ENCODE assay signal across 9 mouse cellular contexts in genomic region chr10:57448051-57448716, GRCm38 (mm10). TPM values are rescaled to one million over a fixed set of nuclear protein-coding genes. Genes with fewer than 3 reads are reported as not detected.
DNase-seq lines count a peak whose midpoint lies in the region; ATAC-seq and TF ChIP-seq lines count a peak whose summit lies in the region.
"Had no signal": no experiment of that assay in that cellular context is flagged by ENCODE, and none has a peak within 500 bp of the region (broad histone marks: within the 10 kb centered on the region; RNA-seq: fewer than 3 reads in every experiment).

No protein-coding gene starts in this region.

- 4% methylated on average over 19 of the region's 19 CpGs for WGBS in forebrain, embryonic 11.5 days
- WGBS in large intestine, adult 2 months = 5% methylated on average over 19 of the region's 19 CpGs
- 3% methylated on average over 19 of the region's 19 CpGs for WGBS in liver, embryonic 16.5 days (ENCODE audit: insufficient replicate concordance)
- 6% methylated on average over 19 of the region's 19 CpGs for WGBS in neural tube, embryonic 13.5 days
- WGBS in thymus, adult 2 months = 5% methylated on average over 19 of the region's 19 CpGs

- H3K9ac ChIP-seq in forebrain, embryonic 11.5 days (ENCODE audit: low read length) = no peak overlapping the region
- H3K9ac ChIP-seq in liver, embryonic 16.5 days (ENCODE audit: low read depth, low read length) = no peak overlapping the region
- H3K9ac ChIP-seq in neural tube, embryonic 13.5 days = no peak overlapping the region
- H3K9ac ChIP-seq: liver, embryonic 15.5 days had no signal

- TF ChIP-seq CTCF in thymus, adult 2 months (IDR thresholded peaks at IDR 0.05; ENCODE audit: borderline replicate concordance, control insufficient read depth, extremely low read depth, insufficient read depth, low read length, poor library complexity) = no peak

- DNase-seq in ES-CJ7 (ENCODE audit: low read depth, low spot score) = peak; percentile 70
- peak; percentile 63 for DNase-seq in c-Kit-positive CD71-positive TER-119-negative erythroid progenitor cells, embryonic 14.5 days (ENCODE audit: low read depth)
- DNase-seq in forebrain, embryonic 11.5 days (ENCODE audit: low spot score) = peak; percentile 88
- peak; percentile 75 to 84 for DNase-seq in heart, postnatal 14 days
- DNase-seq in large intestine, adult 2 months (ENCODE audit: low read depth, low spot score) = peak; percentile 42
- DNase-seq in thymus, adult 2 months = peak; percentile 83

- H3K27ac ChIP-seq in forebrain, embryonic 11.5 days (ENCODE audit: low read depth, low read length) = no peak overlapping the region
- H3K27ac ChIP-seq in liver, embryonic 16.5 days (ENCODE audit: low read length) = no peak overlapping the region
- H3K27ac ChIP-seq in neural tube, embryonic 13.5 days (replicated peaks) = no peak overlapping the region
- no peak overlapping the region for H3K27ac ChIP-seq in thymus, adult 2 months (ENCODE audit: control insufficient read depth, insufficient read depth, low read length)
- H3K27ac ChIP-seq: liver, embryonic 15.5 days had no signal

- intact Hi-C loops in heart, postnatal 14 days (cut with DNase I) = loop anchor here (5.0 kb wide), 2 partner anchors 446 to 1081 kb away; no protein-coding TSS in a partner anchor

- H3K9me3 ChIP-seq in forebrain, embryonic 11.5 days (ENCODE audit: control insufficient read depth, low read length) = no peaks in the 10 kb centered on the region
- H3K9me3 ChIP-seq in liver, embryonic 16.5 days (replicated peaks; ENCODE audit: control insufficient read depth, low read length) = no peaks in the 10 kb centered on the region
- no peaks in the 10 kb centered on the region for H3K9me3 ChIP-seq in neural tube, embryonic 13.5 days
- H3K9me3 ChIP-seq: liver, embryonic 15.5 days had no signal

- H3K4me1 ChIP-seq in forebrain, embryonic 11.5 days (replicated peaks; ENCODE audit: control insufficient read depth, insufficient read depth, low read length) = no peaks in the 10 kb centered on the region
- no peaks in the 10 kb centered on the region for H3K4me1 ChIP-seq in liver, embryonic 16.5 days (ENCODE audit: control insufficient read depth, low read depth, low read length)
- H3K4me1 ChIP-seq in neural tube, embryonic 13.5 days (replicated peaks) = no peaks in the 10 kb centered on the region
- H3K4me1 ChIP-seq in thymus, adult 2 months (replicated peaks; ENCODE audit: control insufficient read depth, insufficient read depth, low read length) = no peaks in the 10 kb centered on the region
- H3K4me1 ChIP-seq: liver, embryonic 15.5 days had no signal

- H3K4me3 ChIP-seq in forebrain, embryonic 11.5 days (ENCODE audit: low read depth, low read length) = peak overlapping the region; percentile 13; the same call in 1 of the 2 replicates
- H3K4me3 ChIP-seq in liver, embryonic 16.5 days (ENCODE audit: low read depth, low read length) = no peak overlapping the region
- H3K4me3 ChIP-seq in neural tube, embryonic 13.5 days = peak overlapping the region; percentile 28
- no peak overlapping the region for H3K4me3 ChIP-seq in thymus, adult 2 months (ENCODE audit: control insufficient read depth, insufficient read depth, low read length)
- H3K4me3 ChIP-seq: liver, embryonic 15.5 days had no signal

- no peaks in the 10 kb centered on the region for H3K36me3 ChIP-seq in forebrain, embryonic 11.5 days (ENCODE audit: control insufficient read depth, insufficient read depth, low read length)
- H3K36me3 ChIP-seq in liver, embryonic 16.5 days (ENCODE audit: control insufficient read depth, insufficient read depth) = no peaks in the 10 kb centered on the region
- H3K36me3 ChIP-seq in neural tube, embryonic 13.5 days = no peaks in the 10 kb centered on the region
- H3K36me3 ChIP-seq in thymus, adult 2 months (ENCODE audit: control insufficient read depth, insufficient read depth, low read length) = no peaks in the 10 kb centered on the region
- H3K36me3 ChIP-seq: liver, embryonic 15.5 days had no signal

- peak; percentile 72 for ATAC-seq in forebrain, embryonic 11.5 days (replicated peaks; ENCODE audit: low FRiP score)
- no peak for ATAC-seq in liver, embryonic 16.5 days (ENCODE audit: low read depth)
- peak; percentile 85 for ATAC-seq in neural tube, embryonic 13.5 days (ENCODE audit: low read depth)

- no peaks in the 10 kb centered on the region for H3K27me3 ChIP-seq in forebrain, embryonic 11.5 days (ENCODE audit: control insufficient read depth, insufficient read depth, low read length)
- H3K27me3 ChIP-seq in liver, embryonic 16.5 days (ENCODE audit: control insufficient read depth, insufficient read depth, low read depth, low read length) = no peaks in the 10 kb centered on the region
- no peaks in the 10 kb centered on the region for H3K27me3 ChIP-seq in neural tube, embryonic 13.5 days
- no peaks in the 10 kb centered on the region for H3K27me3 ChIP-seq in thymus, adult 2 months (ENCODE audit: control insufficient read depth, insufficient read depth, low read length)
- H3K27me3 ChIP-seq: liver, embryonic 15.5 days had no signal

- no peak for TF ChIP-seq POLR2A in thymus, adult 2 months (IDR thresholded peaks at IDR 0.05; ENCODE audit: control insufficient read depth, extremely low read depth, insufficient read depth, low read length, poor library complexity)

- peak overlapping the region; percentile 13; the same call in 1 of the 2 replicates for H3K4me2 ChIP-seq in forebrain, embryonic 11.5 days (ENCODE audit: low read depth, low read length, severe bottlenecking)
- H3K4me2 ChIP-seq in liver, embryonic 16.5 days (ENCODE audit: low read depth, low read length) = peak overlapping the region; percentile 30
- H3K4me2 ChIP-seq in neural tube, embryonic 13.5 days = peak overlapping the region; percentile 41
- H3K4me2 ChIP-seq: liver, embryonic 15.5 days had no signal

RNA-seq across cellular contexts. Expression of gene Hsf2, which starts 38.0 kb away (rescaled TPM):
- polyA plus RNA-seq in forebrain, embryonic 11.5 days (2014; fragmentation: Nextera tagmentation; extraction: Ambion mirVana) = 59.8 and 65.3 TPM in 2 replicates
- 10 to 100 TPM; 16.4 to 18.0 TPM for total RNA-seq in heart, postnatal 14 days (2021)
- 1.5 and 1.9 TPM in 2 replicates for polyA plus RNA-seq in large intestine, adult 2 months (2012; rRNA removed)
- polyA plus RNA-seq in liver, embryonic 16.5 days (2015; fragmentation: Nextera tagmentation; extraction: Ambion mirVana) = 10.6 and 10.7 TPM in 2 replicates
- 56.8 and 63.9 TPM in 2 replicates for polyA plus RNA-seq in neural tube, embryonic 13.5 days (2015; fragmentation: Nextera tagmentation; extraction: Ambion mirVana)
- polyA plus RNA-seq in thymus, adult 2 months (2012; rRNA removed) = 5.3 and 7.0 TPM in 2 replicates

Comparison
In these comparisons a context has a peak if more than half of its experiments do, and no peak if none do; other contexts are left out.
1. H3K4me3 ChIP-seq: peak in forebrain, embryonic 11.5 days (single experiment) and neural tube, embryonic 13.5 days (single experiment); none in liver, embryonic 16.5 days (single experiment) and thymus, adult 2 months (single experiment).
2. Peak in every context shown above with its lines, with median percentiles within 50 percentile points of each other: DNase-seq and H3K4me2 ChIP-seq.